ENCODE assay signal across 19 mouse cellular contexts in the genomic region with DNA sequence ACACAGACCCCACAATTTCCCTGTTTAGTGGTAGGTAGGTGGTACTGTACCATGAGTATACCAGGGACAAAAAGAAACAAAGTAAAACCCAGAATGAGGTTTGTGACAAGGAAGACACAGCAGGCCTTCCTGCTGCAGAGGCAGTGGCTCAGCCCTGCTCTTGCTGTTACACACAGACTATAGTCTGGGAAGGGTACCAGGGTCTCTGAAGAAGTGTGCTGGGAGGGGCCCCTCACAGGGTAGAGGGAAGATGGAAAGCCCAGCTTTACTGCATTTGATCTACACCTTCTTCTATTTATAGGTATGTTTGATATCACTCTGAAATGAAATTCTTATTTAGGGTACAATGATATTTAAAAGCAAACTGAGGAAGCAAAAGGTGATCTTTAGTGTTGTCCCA. TPM values are rescaled to one million over a fixed set of nuclear protein-coding genes. Genes with fewer than 3 reads are reported as not detected.
DNase-seq lines count a peak whose midpoint lies in the region; ATAC-seq lines count a peak whose summit lies in the region.
"Had no signal": no experiment of that assay in that cellular context is flagged by ENCODE, and none has a peak within 500 bp of the region (broad histone marks: within the 10 kb centered on the region; RNA-seq: fewer than 3 reads in every experiment).

No protein-coding gene starts in this region.

- no peak overlapping the region for H3K27ac ChIP-seq in kidney, embryonic 16.5 days (ENCODE audit: low read length)
- H3K27ac ChIP-seq: embryonic facial prominence, embryonic 12.5 days; forebrain, embryonic 15.5 days; hindbrain, embryonic 12.5 days; kidney, postnatal 0 days; limb, embryonic 13.5 days; liver, embryonic 14.5 days; macrophage; midbrain, embryonic 12.5 days; neural tube, embryonic 13.5 days had no signal

- no peak overlapping the region for H3K4me2 ChIP-seq in kidney, embryonic 16.5 days (replicated peaks; ENCODE audit: low read depth, low read length)
- H3K4me2 ChIP-seq: embryonic facial prominence, embryonic 12.5 days; forebrain, embryonic 15.5 days; hindbrain, embryonic 12.5 days; limb, embryonic 13.5 days; midbrain, embryonic 12.5 days; neural tube, embryonic 13.5 days had no signal

- no peak overlapping the region for H3K9ac ChIP-seq in kidney, embryonic 16.5 days (replicated peaks; ENCODE audit: low read length)
- H3K9ac ChIP-seq: embryonic facial prominence, embryonic 12.5 days; forebrain, embryonic 15.5 days; hindbrain, embryonic 12.5 days; limb, embryonic 13.5 days; liver, embryonic 14.5 days; midbrain, embryonic 12.5 days; neural tube, embryonic 13.5 days had no signal

- H3K9me3 ChIP-seq in kidney, embryonic 16.5 days (ENCODE audit: low read length): no peaks in the 10 kb centered on the region
- H3K9me3 ChIP-seq: embryonic facial prominence, embryonic 12.5 days; forebrain, embryonic 15.5 days; hindbrain, embryonic 12.5 days; limb, embryonic 13.5 days; midbrain, embryonic 12.5 days; neural tube, embryonic 13.5 days had no signal

- DNase-seq in adrenal gland, postnatal 36 days: peak; percentile 2 to 30
- DNase-seq in adrenal gland, postnatal 25 days: no peak
- DNase-seq in gastrocnemius, postnatal 10 days: peak; percentile 16
- DNase-seq in gastrocnemius, postnatal 25 days: no peak
- DNase-seq in kidney, postnatal 36 days: peak; percentile 10 to 23
- peak; percentile 7 for DNase-seq in lung, postnatal 25 days (ENCODE audit: low spot score)
- DNase-seq: layer of hippocampus, adult 9-11 months; right cerebral cortex, postnatal 25 days had no signal

- H3K27me3 ChIP-seq in kidney, embryonic 16.5 days (ENCODE audit: insufficient read depth, low read length): no peaks in the 10 kb centered on the region
- H3K27me3 ChIP-seq: CH12.LX; embryonic facial prominence, embryonic 12.5 days; forebrain, embryonic 15.5 days; hindbrain, embryonic 12.5 days; limb, embryonic 13.5 days; midbrain, embryonic 12.5 days; neural tube, embryonic 13.5 days had no signal

- H3K36me3 ChIP-seq in kidney, embryonic 16.5 days (ENCODE audit: insufficient read depth, low read length): no peaks in the 10 kb centered on the region
- H3K36me3 ChIP-seq: embryonic facial prominence, embryonic 12.5 days; forebrain, embryonic 15.5 days; hindbrain, embryonic 12.5 days; limb, embryonic 13.5 days; midbrain, embryonic 12.5 days; neural tube, embryonic 13.5 days had no signal

- H3K4me1 ChIP-seq in kidney, embryonic 16.5 days (ENCODE audit: insufficient read depth, low read length): no peaks in the 10 kb centered on the region
- H3K4me1 ChIP-seq: embryonic facial prominence, embryonic 12.5 days; forebrain, embryonic 15.5 days; hindbrain, embryonic 12.5 days; limb, embryonic 13.5 days; midbrain, embryonic 12.5 days; neural tube, embryonic 13.5 days had no signal

- no peak for ATAC-seq in kidney, embryonic 16.5 days (ENCODE audit: low FRiP score, low TSS enrichment)
- ATAC-seq: forebrain, embryonic 15.5 days had no signal

- no peak overlapping the region for H3K4me3 ChIP-seq in kidney, embryonic 16.5 days (ENCODE audit: low read length)
- H3K4me3 ChIP-seq: embryonic facial prominence, embryonic 12.5 days; forebrain, embryonic 15.5 days; hindbrain, embryonic 12.5 days; limb, embryonic 13.5 days; midbrain, embryonic 12.5 days; neural tube, embryonic 13.5 days had no signal

RNA-seq across cellular contexts. Expression of gene Col10a1, which starts 26.0 kb away (rescaled TPM):
- total RNA-seq in adrenal gland, postnatal 36 days (2021): under 1 TPM; 0.10 TPM
- total RNA-seq in adrenal gland, postnatal 25 days (2021): 0.12 TPM in 1 of 2 replicates, not detected in the other
- total RNA-seq in gastrocnemius, postnatal 10 days (2021): 1 to 10 TPM in 1 of 2 experiments, not detected in 1; 4.7 TPM
- total RNA-seq in gastrocnemius, postnatal 25 days (2021): not detected
- 0.15 and 0.22 TPM in 2 replicates for polyA plus RNA-seq in kidney, embryonic 16.5 days (2015; fragmentation: Nextera tagmentation; extraction: Ambion mirVana)
- polyA plus RNA-seq: hindbrain, embryonic 12.5 days; macrophage; neural tube, embryonic 13.5 days had no signal

RNA-seq across cellular contexts. Expression of gene Nt5dc1, which starts 54.6 kb away (rescaled TPM):
- 10 to 100 TPM; 16.7 to 25.1 TPM for total RNA-seq in adrenal gland, postnatal 36 days (2021)
- 22.5 and 27.9 TPM in 2 replicates for total RNA-seq in adrenal gland, postnatal 25 days (2021)
- 1 to 10 TPM; 6.2 to 8.2 TPM for total RNA-seq in gastrocnemius, postnatal 10 days (2021)
- 1 to 10 TPM; 3.4 to 5.2 TPM for total RNA-seq in gastrocnemius, postnatal 25 days (2021)
- polyA plus RNA-seq in kidney, embryonic 16.5 days (2015; fragmentation: Nextera tagmentation; extraction: Ambion mirVana): 11.8 and 12.1 TPM in 2 replicates

Comparison
In these comparisons a context has a peak if more than half of its experiments do, and no peak if none do; other contexts are left out.
1. DNase-seq: peak in adrenal gland, postnatal 36 days (2 of 2), gastrocnemius, postnatal 10 days (single experiment), kidney, postnatal 36 days (2 of 2) and lung, postnatal 25 days (single experiment); none in adrenal gland, postnatal 25 days (single experiment) and gastrocnemius, postnatal 25 days (single experiment).